Mouse (Mus musculus) lung, postnatal 0 days (tissue): ENCODE results near the gene Eid3. TPM values are rescaled to one million over a fixed set of nuclear protein-coding genes. Genes with fewer than 3 reads are reported as not detected.

Experiments
- ATAC-seq: fragments of 200-750 bp; cut with Nextera tagmentation; 2 replicates; pipeline ENCODE4 v1.8.0; 2017; ENCODE audit warnings: moderate library complexity
- DNase-seq: peaks from one replicate; pipeline ENCODE4 v3.0.0-alpha.2; 2016; ENCODE audit warnings: low spot score
- H3K27ac ChIP-seq: fragments of 300-500 bp; sonication (generic); 2 replicates; pipeline ENCODE4 v1.5.1; 2014; ENCODE audit warnings: antibody characterized with exemption, mild to moderate bottlenecking, low read length, mixed read lengths
- H3K27me3 ChIP-seq: fragments of 300-500 bp; sonication (generic); replicated peaks from 2 replicates; pipeline ENCODE4 v1.6.1; 2014; ENCODE audit warnings: low read length, mixed read lengths; ENCODE audit not compliant: insufficient read depth
- H3K36me3 ChIP-seq: fragments of 300-500 bp; sonication (generic); 2 replicates; pipeline ENCODE4 v1.6.1; 2014; ENCODE audit warnings: low read length, mixed read lengths; ENCODE audit not compliant: insufficient read depth
- H3K4me1 ChIP-seq: fragments of 300-500 bp; sonication (generic); 2 replicates; pipeline ENCODE4 v1.6.1; 2014; ENCODE audit warnings: antibody characterized with exemption, low read depth, low read length, mixed read lengths; ENCODE audit not compliant: insufficient read depth
- H3K4me2 ChIP-seq: fragments of 300-500 bp; sonication (generic); replicated peaks from 2 replicates; pipeline ENCODE4 v1.6.1; 2014; ENCODE audit warnings: low read depth, mild to moderate bottlenecking, low read length, moderate library complexity, mixed read lengths
- H3K4me3 ChIP-seq: fragments of 300-500 bp; sonication (generic); 2 replicates; pipeline ENCODE4 v1.5.1; 2014; ENCODE audit warnings: low read depth, low read length
- H3K9ac ChIP-seq: fragments of 300-500 bp; sonication (generic); replicated peaks from 2 replicates; pipeline ENCODE4 v1.6.1; 2014; ENCODE audit warnings: low read depth, mild to moderate bottlenecking
- H3K9me3 ChIP-seq: fragments of 300-500 bp; sonication (generic); 2 replicates; pipeline ENCODE4 v1.6.1; 2016; ENCODE audit warnings: low read length, mixed read lengths
- CTCF ChIP-seq: IDR thresholded peaks from 2 replicates; pipeline ENCODE4 v1.5.1; 2016; ENCODE audit warnings: antibody characterized with exemption, mild to moderate bottlenecking
- EP300 ChIP-seq: IDR thresholded peaks from 2 replicates; pipeline ENCODE4 v1.6.1; 2016; ENCODE audit warnings: antibody characterized with exemption, mild to moderate bottlenecking, control low read depth
- WGBS: fragments of 180-500 bp; shearing (Covaris S2); extraction: QIAGEN DNeasy Blood & Tissue Kit; methylation state at CpG from one replicate; pipeline ENCODE4 v1.1.7; 2014; 5-methylcytosine and 5-hydroxymethylcytosine counted together
- polyA plus RNA-seq: library from polyadenylated mRNA; unstranded; fragments of >200 nt; fragmentation: Nextera tagmentation; extraction: Ambion mirVana; gene quantifications from 2 replicates; pipeline ENCODE4 v1.2.1, GENCODE M21; 2015

Eid3 gene
- polyA plus RNA-seq, 1 experiment from 2014 or later, result not detected

- ATAC-seq (no peak), DNase-seq (no peak)
- TF ChIP-seq CTCF (no peak), EP300 (no peak)
- Histone ChIP-seq H3K27ac (no peak overlapping the region), H3K4me1 (no peaks in the 10 kb centered on the region), H3K9me3 (no peaks in the 10 kb centered on the region), H3K36me3 (no peaks in the 10 kb centered on the region), H3K9ac (no peak overlapping the region), H3K27me3 (no peaks in the 10 kb centered on the region), H3K4me2 (no peak overlapping the region), H3K4me3 (no peak overlapping the region)
- WGBS, result 67% methylated on average over 4 of the region's 4 CpGs
Measured at GRCm38 (mm10) chr10:82913238-82913637, 46.8 kb downstream of the Eid3 start.

GRCm38 (mm10) chr10:82913772-82914171 lies 47.3 kb downstream of the Eid3 start:
- Histone ChIP-seq H3K4me1 (no peaks in the 10 kb centered on the region), H3K9me3 (no peaks in the 10 kb centered on the region), H3K9ac (no peak overlapping the region), H3K27ac (no peak overlapping the region), H3K27me3 (no peaks in the 10 kb centered on the region), H3K4me2 (no peak overlapping the region), H3K4me3 (no peak overlapping the region), H3K36me3 (no peaks in the 10 kb centered on the region)
- DNase-seq, result no peak
- TF ChIP-seq CTCF, result no peak
- no peak for TF ChIP-seq EP300
- no peak for ATAC-seq
- 65% methylated on average over 6 of the region's 6 CpGs for WGBS

Other genes with a start within 250 kb of the Eid3 start
- gene 1190007I07Rik, start 243.4 kb upstream of the Eid3 start, polyA plus RNA-seq, result 26.0 and 26.9 TPM in 2 replicates
- 45.7 and 46.5 TPM in 2 replicates for gene Tdg, start 236.8 kb upstream of the Eid3 start, polyA plus RNA-seq
- 2.4 and 3.4 TPM in 2 replicates for gene Glt8d2, start 176.0 kb upstream of the Eid3 start, polyA plus RNA-seq
- gene Hcfc2, start 170.5 kb upstream of the Eid3 start, polyA plus RNA-seq, result 20.9 and 25.6 TPM in 2 replicates
- 21.5 and 28.2 TPM in 2 replicates for gene Nfyb, start 102.5 kb upstream of the Eid3 start, polyA plus RNA-seq
- gene Txnrd1, start 32.7 kb upstream of the Eid3 start, polyA plus RNA-seq, result 34.6 and 40.0 TPM in 2 replicates
- 0.74 and 0.98 TPM in 2 replicates for gene Chst11, start 118.9 kb downstream of the Eid3 start, polyA plus RNA-seq